Mouse (Mus musculus) testis, adult 2 months (tissue): ENCODE data around the gene Rps6ka1. TPM values are rescaled to one million over a fixed set of nuclear protein-coding genes. Genes with fewer than 3 reads are reported as not detected.
A peak's percentile ranks its signal among the peaks of the same experiment; 100 is the strongest.

ENCODE experiments used
- H3K27ac ChIP-seq: fragments of 200-500 bp; 2 replicates; pipeline ENCODE4 v1.5.1; 2012; ENCODE audit warnings: low read depth, low read length; ENCODE audit not compliant: control insufficient read depth, insufficient read depth
- H3K27me3 ChIP-seq: fragments of 200-500 bp; 2 replicates; pipeline ENCODE4 v1.6.1; 2012; ENCODE audit warnings: mild to moderate bottlenecking, low read length, moderate library complexity; ENCODE audit not compliant: control insufficient read depth, insufficient read depth
- H3K36me3 ChIP-seq: fragments of 200-500 bp; 2 replicates; pipeline ENCODE4 v1.6.1; 2012; ENCODE audit warnings: mild to moderate bottlenecking, low read length; ENCODE audit not compliant: control insufficient read depth, insufficient read depth
- H3K4me1 ChIP-seq: fragments of 200-500 bp; 2 replicates; pipeline ENCODE4 v1.6.1; 2012; ENCODE audit warnings: low read length; ENCODE audit not compliant: control insufficient read depth, insufficient read depth
- H3K4me3 ChIP-seq: fragments of 200-500 bp; 2 replicates; pipeline ENCODE4 v1.5.1; 2012; ENCODE audit warnings: low read depth, mild to moderate bottlenecking, low read length, moderate library complexity, mixed read lengths; ENCODE audit not compliant: control insufficient read depth
- CTCF ChIP-seq: fragments of 200-500 bp; IDR thresholded peaks from 2 replicates; pipeline ENCODE4 v1.5.1; 2012; ENCODE audit warnings: low read depth, mild to moderate bottlenecking, inconsistent platforms, low read length, moderate library complexity; ENCODE audit not compliant: control insufficient read depth, insufficient read depth, insufficient replicate concordance
- POLR2A ChIP-seq: fragments of 200-500 bp; IDR thresholded peaks from 2 replicates; pipeline ENCODE4 v1.6.1; 2012; ENCODE audit warnings: low read depth, mild to moderate bottlenecking, inconsistent platforms, low read length, moderate library complexity; ENCODE audit not compliant: control insufficient read depth
- polyA plus RNA-seq: library from polyadenylated mRNA; depleted of rRNA; stranded (reverse); fragments of >200 nt; gene quantifications from 2 replicates; pipeline ENCODE4 v1.2.3, GENCODE M21; 2012

Rps6ka1 gene
- polyA plus RNA-seq, 1 experiment, result 54.8 TPM

DNA sequence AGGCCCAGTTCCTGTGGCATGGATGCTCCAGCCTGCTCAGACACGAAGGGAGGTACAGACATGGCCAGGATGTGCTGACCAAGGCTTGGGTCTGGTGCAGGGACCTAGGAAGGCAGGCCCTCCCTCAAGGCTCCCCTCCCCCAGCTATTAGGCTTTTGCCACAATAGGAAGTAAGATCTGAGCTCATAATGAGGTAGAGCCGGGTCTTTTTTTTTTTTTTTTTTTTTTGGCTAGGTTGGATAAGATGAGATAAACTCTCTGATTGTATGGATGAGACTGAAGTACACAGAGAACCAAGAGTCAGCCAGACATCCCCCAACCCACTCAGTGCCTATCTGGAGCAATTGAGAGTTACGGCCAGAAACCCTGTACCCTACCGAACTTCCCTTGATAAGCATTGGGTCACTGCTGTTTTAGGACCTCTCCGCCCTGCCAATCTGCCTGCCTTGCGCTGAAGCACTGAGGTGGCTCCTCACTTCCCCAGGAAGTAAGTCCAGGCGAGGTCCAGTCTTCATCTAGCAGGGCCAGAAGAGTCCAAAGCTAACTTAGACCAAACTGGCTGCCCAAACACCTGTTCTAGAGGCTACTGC is 15.3 kb downstream of the Rps6ka1 start:
- peak overlapping the region; percentile 81 for H3K4me3 ChIP-seq
- H3K27me3 ChIP-seq, result no peaks in the 10 kb centered on the region
- TF ChIP-seq POLR2A (peak; percentile 21; the same call in 1 of the 2 replicates), CTCF (no peak)
- H3K27ac ChIP-seq, result peak overlapping the region; percentile 40; the same call in 1 of the 2 replicates
- H3K36me3 ChIP-seq, result no peaks in the 10 kb centered on the region
- peaks cover 17% of the 10 kb centered on the region for H3K4me1 ChIP-seq

DNA sequence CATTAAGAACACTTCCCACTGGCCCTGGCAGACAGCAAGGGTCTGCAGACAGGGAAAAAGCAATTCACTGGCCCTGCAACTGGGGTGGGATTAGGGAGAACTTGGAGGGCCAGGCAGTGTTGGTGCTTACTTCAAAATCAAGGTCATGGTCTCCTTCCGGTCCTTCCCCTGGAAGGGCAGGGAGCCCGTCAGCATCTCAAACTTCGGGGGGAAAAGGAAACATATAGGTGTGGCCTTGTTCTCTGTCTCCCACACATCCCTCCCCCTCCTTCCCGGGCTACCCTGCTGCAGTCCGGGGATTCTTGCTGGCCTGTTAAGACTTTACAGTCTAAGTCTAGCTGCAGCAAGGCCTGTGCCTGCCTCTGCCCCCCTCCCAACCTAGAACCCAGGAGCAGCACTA is 22.4 kb downstream of the Rps6ka1 start:
- Histone ChIP-seq H3K36me3 (no peaks in the 10 kb centered on the region), H3K4me3 (no peak overlapping the region), H3K27me3 (no peaks in the 10 kb centered on the region), H3K27ac (no peak overlapping the region), H3K4me1 (peaks cover 3% of the 10 kb centered on the region)
- TF ChIP-seq POLR2A (no peak), CTCF (no peak)

DNA sequence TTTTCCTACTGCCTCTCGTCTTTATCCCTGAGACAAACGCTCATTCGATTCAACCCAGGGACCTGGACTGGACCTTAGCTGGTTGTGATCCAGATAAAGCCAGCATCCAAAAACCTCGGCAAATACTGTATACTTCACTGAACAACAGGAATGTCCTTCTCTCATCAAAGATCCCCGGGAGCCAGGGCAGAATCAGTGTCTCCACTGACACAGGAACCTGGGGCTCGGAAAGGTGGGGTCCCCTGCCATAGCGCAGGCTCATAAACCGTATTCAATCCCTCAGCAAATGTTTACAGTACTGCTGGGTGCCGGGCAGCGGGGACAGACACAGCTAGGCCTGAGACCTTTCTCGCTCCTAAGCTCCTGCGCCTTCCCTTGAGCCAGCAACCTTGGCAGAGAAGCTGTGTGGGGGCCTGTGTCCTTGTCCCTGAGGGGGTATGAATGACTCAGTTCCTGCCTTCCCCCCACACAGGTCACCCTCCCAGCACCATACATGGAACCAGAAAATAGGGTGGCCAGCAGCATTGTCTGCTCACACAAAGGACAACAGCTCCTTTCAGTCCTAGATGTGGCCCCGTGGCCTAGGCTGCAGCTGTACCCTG is 23.1 kb downstream of the Rps6ka1 start:
- Histone ChIP-seq H3K27ac (no peak overlapping the region), H3K27me3 (no peaks in the 10 kb centered on the region), H3K36me3 (no peaks in the 10 kb centered on the region), H3K4me1 (peaks cover 3% of the 10 kb centered on the region), H3K4me3 (no peak overlapping the region)
- TF ChIP-seq CTCF (no peak), POLR2A (no peak)

DNA sequence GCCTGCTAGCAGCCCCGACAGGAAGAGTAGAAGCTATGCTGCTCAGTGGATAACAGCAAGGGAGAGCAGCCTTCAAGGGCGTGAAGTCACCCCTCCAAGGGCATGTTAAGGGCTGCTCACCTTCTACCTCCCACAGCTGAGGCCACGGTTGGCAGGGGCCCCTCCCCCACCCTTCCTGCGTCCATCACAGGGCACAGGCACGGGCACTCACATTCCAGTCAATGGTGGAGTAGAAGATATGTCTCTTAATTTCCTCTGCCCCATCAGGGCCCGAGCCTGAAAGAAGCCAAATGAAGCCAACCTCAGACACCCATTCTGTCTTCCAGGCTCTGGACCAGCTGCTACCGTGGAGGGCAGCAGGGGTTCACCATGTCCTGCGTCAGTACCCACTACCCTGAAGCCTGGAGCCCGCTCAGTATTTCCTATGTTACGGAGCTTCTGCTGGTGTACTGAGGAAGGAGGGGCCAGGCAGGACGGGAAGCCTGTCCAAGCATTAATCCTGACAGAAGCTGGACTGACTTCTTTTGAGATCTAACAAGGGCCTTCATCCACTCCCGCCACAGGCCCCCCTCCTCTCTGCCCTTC is 23.7 kb downstream of the Rps6ka1 start:
- no peaks in the 10 kb centered on the region for H3K27me3 ChIP-seq
- TF ChIP-seq POLR2A, result no peak
- no peak for TF ChIP-seq CTCF
- peaks cover 3% of the 10 kb centered on the region for H3K4me1 ChIP-seq
- no peaks in the 10 kb centered on the region for H3K36me3 ChIP-seq
- H3K4me3 ChIP-seq, result no peak overlapping the region
- no peak overlapping the region for H3K27ac ChIP-seq

DNA sequence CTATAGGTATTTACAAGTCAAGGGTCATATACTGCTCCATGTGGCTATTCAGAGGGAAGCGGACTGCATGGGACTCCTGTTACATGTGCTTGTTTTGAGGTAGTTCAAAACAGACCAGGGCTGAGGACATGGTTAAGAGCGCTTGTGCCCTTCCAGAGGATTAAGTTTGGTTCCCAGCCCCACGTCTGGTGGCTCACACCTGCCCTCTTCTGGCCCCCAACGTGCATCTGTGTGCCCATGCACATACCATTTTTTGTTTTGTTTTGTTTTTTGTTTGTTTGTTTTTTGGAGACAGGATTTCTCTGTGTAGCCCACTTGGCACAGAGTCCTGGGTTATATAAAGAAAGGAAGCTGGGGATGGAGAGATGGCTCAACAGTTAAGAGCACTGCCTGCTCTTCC is 30.1 kb downstream of the Rps6ka1 start:
- TF ChIP-seq CTCF (no peak), POLR2A (no peak)
- Histone ChIP-seq H3K4me3 (no peak overlapping the region), H3K36me3 (no peaks in the 10 kb centered on the region), H3K27ac (no peak overlapping the region), H3K27me3 (no peaks in the 10 kb centered on the region), H3K4me1 (no peaks in the 10 kb centered on the region)

DNA sequence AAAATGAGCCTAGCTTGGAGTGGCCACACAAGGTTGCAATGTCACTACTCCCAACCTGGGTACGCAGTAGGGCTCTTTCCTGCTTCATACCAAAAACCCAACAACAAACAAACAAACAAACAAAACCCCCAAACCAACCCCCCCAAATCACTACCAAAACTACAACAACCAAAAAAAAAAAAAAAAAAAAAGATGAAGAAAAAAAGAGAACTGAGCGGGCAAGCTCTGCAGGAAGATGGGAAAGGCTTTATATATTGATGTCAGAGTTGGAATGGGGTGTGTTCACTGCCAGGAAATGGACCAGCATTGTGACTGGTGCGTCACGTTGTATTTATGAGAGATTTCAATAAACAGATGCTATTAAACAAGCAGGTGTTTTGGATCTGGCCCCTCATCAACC is 33.0 kb downstream of the Rps6ka1 start:
- no peaks in the 10 kb centered on the region for H3K27me3 ChIP-seq
- no peak overlapping the region for H3K4me3 ChIP-seq
- TF ChIP-seq POLR2A (no peak), CTCF (no peak)
- H3K27ac ChIP-seq, result no peak overlapping the region
- H3K36me3 ChIP-seq, result no peaks in the 10 kb centered on the region
- no peaks in the 10 kb centered on the region for H3K4me1 ChIP-seq

DNA sequence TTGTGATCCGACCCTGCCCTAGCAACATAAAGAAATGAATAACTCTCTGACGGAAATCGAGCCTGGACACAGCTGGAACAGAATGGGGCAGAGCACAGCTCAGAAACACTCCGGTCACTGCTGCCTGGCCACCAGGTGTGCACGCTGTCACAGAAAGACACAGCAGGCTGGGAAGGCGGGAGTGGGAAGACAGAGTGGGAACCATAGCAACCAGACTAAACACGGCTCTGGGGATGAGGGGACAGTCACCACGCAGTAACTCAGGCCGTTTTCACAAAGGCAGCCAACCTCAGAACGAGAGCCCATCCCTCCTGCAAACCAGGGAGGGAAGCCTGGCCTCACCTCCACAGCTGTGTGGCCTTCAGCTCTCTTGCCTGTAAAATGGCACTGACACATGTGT is 34.0 kb downstream of the Rps6ka1 start:
- H3K27ac ChIP-seq, result no peak overlapping the region
- no peaks in the 10 kb centered on the region for H3K4me1 ChIP-seq
- no peaks in the 10 kb centered on the region for H3K36me3 ChIP-seq
- H3K4me3 ChIP-seq, result no peak overlapping the region
- no peaks in the 10 kb centered on the region for H3K27me3 ChIP-seq
- TF ChIP-seq POLR2A (no peak), CTCF (no peak)

DNA sequence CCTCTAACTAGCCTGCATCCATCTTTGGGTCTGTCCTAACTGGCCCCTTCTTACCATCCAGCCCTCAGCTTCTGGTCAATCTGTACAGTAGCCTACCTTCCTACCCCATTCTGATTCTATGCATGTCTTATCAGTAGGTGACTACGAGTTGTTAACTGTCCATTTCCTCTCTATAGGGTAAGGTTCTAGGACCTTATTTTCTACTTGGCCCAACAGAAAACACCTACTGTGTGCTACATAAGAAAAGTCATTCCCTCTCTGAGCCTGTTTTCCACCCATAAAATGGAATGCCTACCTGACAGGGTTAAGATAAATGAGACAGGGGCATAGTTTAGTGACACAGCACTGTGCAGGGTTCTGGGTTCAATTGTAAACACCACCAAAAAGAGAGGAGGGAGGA is 41.0 kb downstream of the Rps6ka1 start:
- no peak for TF ChIP-seq CTCF
- TF ChIP-seq POLR2A, result no peak
- H3K36me3 ChIP-seq, result no peaks in the 10 kb centered on the region
- H3K4me3 ChIP-seq, result no peak overlapping the region
- H3K27ac ChIP-seq, result no peak overlapping the region
- H3K4me1 ChIP-seq, result peaks cover 5% of the 10 kb centered on the region; the same call in 1 of the 2 replicates
- H3K27me3 ChIP-seq, result no peaks in the 10 kb centered on the region
